In the genomic region with DNA sequence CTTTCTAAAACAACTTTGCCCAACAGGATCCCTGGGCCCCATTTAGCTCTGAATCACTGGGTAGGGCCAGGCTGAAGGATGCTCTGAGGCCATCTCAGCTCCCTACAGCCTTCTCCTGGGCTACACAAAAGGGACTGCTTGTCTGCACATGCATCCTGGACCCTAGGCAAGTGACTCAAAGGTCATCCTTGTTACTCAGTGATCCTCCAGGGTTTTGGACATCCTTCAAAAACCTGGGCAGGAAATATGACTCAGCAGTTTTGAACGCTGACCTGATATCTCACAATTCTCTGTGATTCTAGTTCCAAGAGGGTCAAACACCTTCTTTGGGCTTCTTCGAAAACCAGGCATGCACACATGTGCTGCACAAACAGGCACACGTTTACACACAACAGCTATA, we compare ENCODE assay signal across 22 mouse cellular contexts. TPM values are rescaled to one million over a fixed set of nuclear protein-coding genes. Genes with fewer than 3 reads are reported as not detected.
DNase-seq lines count a peak whose midpoint lies in the region; ATAC-seq and TF ChIP-seq lines count a peak whose summit lies in the region.
"Had no signal": no experiment of that assay in that cellular context is flagged by ENCODE, and none has a peak within 500 bp of the region (broad histone marks: within the 10 kb centered on the region; RNA-seq: fewer than 3 reads in every experiment).

No protein-coding gene starts in this region.

- peak overlapping the region; percentile 69 for H3K4me3 ChIP-seq in megakaryocyte, embryonic 14.5 days (replicated peaks)
- H3K4me3 ChIP-seq in MEL (ENCODE audit: control insufficient read depth in 1 of 2, insufficient read depth in 1 of 2, low read depth in 2 of 2, low read length in 2 of 2) = no peak overlapping the region
- H3K4me3 ChIP-seq in macrophage (ENCODE audit: inconsistent target) = no peak overlapping the region
- H3K4me3 ChIP-seq: embryonic facial prominence, embryonic 13.5 days; hindbrain, embryonic 12.5 days; limb, embryonic 10.5 days; midbrain, embryonic 12.5 days; neural tube, embryonic 12.5 days had no signal

- no peak for TF ChIP-seq CTCF in MEL (IDR thresholded peaks at IDR 0.05 in 2 of 3, conservative IDR thresholded peaks at IDR 0.05 in 1 of 3; ENCODE audit: control insufficient read depth in 1 of 3, insufficient read depth in 1 of 3, low read depth in 2 of 3, low read length in 3 of 3, poor library complexity in 1 of 3, severe bottlenecking in 1 of 3)

- H3K36me3 ChIP-seq in megakaryocyte, embryonic 14.5 days (replicated peaks; ENCODE audit: low read length) = peaks cover 6% of the 10 kb centered on the region
- H3K36me3 ChIP-seq in MEL (ENCODE audit: control insufficient read depth in 1 of 2, insufficient read depth in 2 of 2, low read length in 2 of 2) (peaks cover 0 to 7% of the 10 kb centered on the region in 2 experiments; a peak in 2 of 4 replicates), macrophage (ENCODE audit: inconsistent target) (peaks cover 74% of the 10 kb centered on the region)
- H3K36me3 ChIP-seq: hindbrain, embryonic 12.5 days; midbrain, embryonic 12.5 days; neural tube, embryonic 12.5 days had no signal

- no peak for ATAC-seq in megakaryocyte, adult 5-6 weeks (ENCODE audit: poor library complexity, severe bottlenecking)
- no peak for ATAC-seq in erythroblast, adult 5-6 weeks (replicated peaks; ENCODE audit: low FRiP score, poor library complexity, severe bottlenecking)
- ATAC-seq: forebrain, embryonic 16.5 days had no signal

- TF ChIP-seq EP300 in MEL (IDR thresholded peaks at IDR 0.05; ENCODE audit: low read depth in 1 of 2, low read length in 2 of 2) = no peak

- peaks cover 5% of the 10 kb centered on the region for H3K27me3 ChIP-seq in megakaryocyte, embryonic 14.5 days (replicated peaks)
- H3K27me3 ChIP-seq in MEL (ENCODE audit: control insufficient read depth in 1 of 2, insufficient read depth in 2 of 2, low read length in 2 of 2) = no peaks in the 10 kb centered on the region
- H3K27me3 ChIP-seq: embryonic facial prominence, embryonic 13.5 days; hindbrain, embryonic 12.5 days; neural tube, embryonic 12.5 days had no signal

- no peak overlapping the region for H3K9ac ChIP-seq in MEL (ENCODE audit: control insufficient read depth, low read depth, low read length, poor library complexity, severe bottlenecking)
- H3K9ac ChIP-seq: embryonic facial prominence, embryonic 13.5 days; hindbrain, embryonic 12.5 days; midbrain, embryonic 12.5 days; neural tube, embryonic 12.5 days had no signal

- peaks cover 37% of the 10 kb centered on the region for H3K4me1 ChIP-seq in megakaryocyte, embryonic 14.5 days
- H3K4me1 ChIP-seq in MEL (ENCODE audit: control insufficient read depth in 1 of 2, insufficient read depth in 2 of 2, low read length in 2 of 2) = peaks cover 4 to 9% of the 10 kb centered on the region in 2 experiments; a peak in 3 of 4 replicates
- H3K4me1 ChIP-seq: embryonic facial prominence, embryonic 13.5 days; hindbrain, embryonic 12.5 days; limb, embryonic 10.5 days; midbrain, embryonic 12.5 days; neural tube, embryonic 12.5 days had no signal

- DNase-seq in adrenal gland, adult (ENCODE audit: inconsistent age in 2 of 2, low spot score in 1 of 2) = peak; percentile 58 to 73
- DNase-seq in adrenal gland, postnatal 4 days (ENCODE audit: low spot score in 2 of 2) = no peak
- no peak for DNase-seq in MEL (ENCODE audit: low read depth, low spot score)
- no peak for DNase-seq in thymus, postnatal 10 days (ENCODE audit: low spot score in 2 of 2)
- DNase-seq: cerebellum, adult 9-11 months; heart, postnatal 10 days; kidney, postnatal 36 days; lung, adult 2 months; lung, postnatal 36 days; right cerebral cortex, adult 18-20 months; thymus, postnatal 14 days had no signal

- no peak for TF ChIP-seq RAD21 in MEL (IDR thresholded peaks at IDR 0.05; ENCODE audit: low read depth, low read length)

- WGBS in macrophage (ENCODE audit: missing documents) = 75% methylated on average over 3 of the region's 3 CpGs

- peaks cover 6% of the 10 kb centered on the region for H3K9me3 ChIP-seq in megakaryocyte, embryonic 14.5 days
- no peaks in the 10 kb centered on the region for H3K9me3 ChIP-seq in MEL (replicated peaks; ENCODE audit: insufficient read depth, low read length)
- H3K9me3 ChIP-seq: embryonic facial prominence, embryonic 13.5 days; hindbrain, embryonic 12.5 days; limb, embryonic 10.5 days; midbrain, embryonic 12.5 days; neural tube, embryonic 12.5 days had no signal

- TF ChIP-seq POLR2A in MEL (IDR thresholded peaks at IDR 0.05; ENCODE audit: control insufficient read depth in 1 of 2, insufficient read depth in 1 of 2, low read depth in 1 of 2, low read length in 2 of 2, poor library complexity in 1 of 2) = no peak

- no peaks in the 10 kb centered on the region for H3K79me2 ChIP-seq in MEL (ENCODE audit: control insufficient read depth, insufficient read depth, low read length, poor library complexity)
- H3K79me2 ChIP-seq in macrophage (ENCODE audit: inconsistent target) = no peaks in the 10 kb centered on the region

- H3K27ac ChIP-seq in MEL (ENCODE audit: control insufficient read depth, low read depth, low read length) (no peak overlapping the region), macrophage (0 out of 2 replicates have a peak overlapping the region, but pooled peaks have one; percentile 2)
- H3K27ac ChIP-seq: embryonic facial prominence, embryonic 13.5 days; hindbrain, embryonic 12.5 days; limb, embryonic 10.5 days; midbrain, embryonic 12.5 days; neural tube, embryonic 12.5 days had no signal

RNA-seq across cellular contexts. Expression of gene Polr2j, which starts 7.4 kb away (rescaled TPM):
- 10 to 100 TPM; 94.6 to 96.8 TPM for total RNA-seq in adrenal gland, postnatal 4 days (2021)
- 14.7 and 91.2 TPM in 2 replicates for polyA plus RNA-seq in megakaryocyte, embryonic 14.5 days (2012; ENCODE audit: insufficient read depth, low replicate concordance)
- 94.7 and 103 TPM in 2 replicates for total RNA-seq in megakaryocyte, adult 5-6 weeks (2015)
- total RNA-seq in megakaryocyte, adult 5-6 weeks (2017) = 105 and 117 TPM in 2 replicates
- total RNA-seq in MEL (2012; rRNA removed) = 316 and 318 TPM in 2 replicates
- polyA plus RNA-seq in MEL (2012; ENCODE audit: insufficient read depth in 1 of 2, insufficient read length in 2 of 2, low read depth in 1 of 2, low replicate concordance in 2 of 2, missing spikeins in 1 of 2) (100 to 1,000 TPM in 1 of 2 experiments, not detected in 1; 269 TPM), macrophage (2018) (75.0 to 118 TPM (median 101 TPM) in 3 replicates)
- 10 to 100 TPM in 5 of 26 experiments, 1 to 10 TPM in 21; 2.0 to 13.9 (median 6.0) TPM for total RNA-seq in macrophage (2018; cell fraction: chromatin; rRNA removed)
- 10 to 100 TPM; 39.3 to 85.6 (median 60.6) TPM for total RNA-seq in macrophage (2018; cell fraction: cytosol; rRNA removed)
- 10 to 100 TPM in 17 of 26 experiments, 1 to 10 TPM in 9; 6.1 to 23.0 (median 13.5) TPM for total RNA-seq in macrophage (2018; cell fraction: nucleus; rRNA removed)
- 34.6 and 42.0 TPM in 2 replicates for total RNA-seq in erythroblast, adult 5-6 weeks (2015; ENCODE audit: low replicate concordance)
- 24.1 and 62.5 TPM in 2 replicates for total RNA-seq in erythroblast, adult 5-6 weeks (2017; ENCODE audit: low replicate concordance)

RNA-seq across cellular contexts. Expression of gene Rasa4, which starts 25.3 kb away (rescaled TPM):
- total RNA-seq in adrenal gland, postnatal 4 days (2021) = 10 to 100 TPM; 15.2 to 19.6 TPM
- 4.4 and 18.1 TPM in 2 replicates for polyA plus RNA-seq in megakaryocyte, embryonic 14.5 days (2012; ENCODE audit: insufficient read depth, low replicate concordance)
- total RNA-seq in megakaryocyte, adult 5-6 weeks (2015) = 36.2 and 40.9 TPM in 2 replicates
- total RNA-seq in megakaryocyte, adult 5-6 weeks (2017) = 26.0 and 33.8 TPM in 2 replicates
- total RNA-seq in MEL (2012; rRNA removed) = 1.4 and 1.6 TPM in 2 replicates
- polyA plus RNA-seq in MEL (2012; ENCODE audit: insufficient read depth in 1 of 2, insufficient read length in 2 of 2, low read depth in 1 of 2, low replicate concordance in 2 of 2, missing spikeins in 1 of 2) = 1 to 10 TPM in 1 of 2 experiments, not detected in 1; 2.5 TPM
- 1,000 to 10,000 TPM in 17 of 26 experiments, 100 to 1,000 TPM in 9; 637 to 2,788 (median 1,448) TPM for total RNA-seq in macrophage (2018; cell fraction: chromatin; rRNA removed)
- total RNA-seq in macrophage (2018; cell fraction: cytosol; rRNA removed) = 100 to 1,000 TPM in 24 of 26 experiments, 10 to 100 TPM in 2; 98.6 to 294 (median 162) TPM
- 1,000 to 10,000 TPM in 3 of 26 experiments, 100 to 1,000 TPM in 23; 233 to 2,281 (median 710) TPM for total RNA-seq in macrophage (2018; cell fraction: nucleus; rRNA removed)
- polyA plus RNA-seq in macrophage (2018) = 51.3 to 186 TPM (median 61.5 TPM) in 3 replicates
- 1.9 and 3.3 TPM in 2 replicates for total RNA-seq in erythroblast, adult 5-6 weeks (2015; ENCODE audit: low replicate concordance)
- total RNA-seq in erythroblast, adult 5-6 weeks (2017; ENCODE audit: low replicate concordance) = 4.3 TPM in 2 replicates

RNA-seq across cellular contexts. Expression of gene Lrwd1, which starts 26.8 kb away (rescaled TPM):
- 10 to 100 TPM; 17.6 to 21.0 TPM for total RNA-seq in adrenal gland, postnatal 4 days (2021)
- 47.2 and 54.5 TPM in 2 replicates for polyA plus RNA-seq in megakaryocyte, embryonic 14.5 days (2012; ENCODE audit: insufficient read depth, low replicate concordance)
- 12.3 and 16.0 TPM in 2 replicates for total RNA-seq in megakaryocyte, adult 5-6 weeks (2015)
- total RNA-seq in megakaryocyte, adult 5-6 weeks (2017) = 40.9 and 58.5 TPM in 2 replicates
- total RNA-seq in MEL (2012; rRNA removed) = 98.2 and 103 TPM in 2 replicates
- polyA plus RNA-seq in MEL (2012; ENCODE audit: insufficient read depth in 1 of 2, insufficient read length in 2 of 2, low read depth in 1 of 2, low replicate concordance in 2 of 2, missing spikeins in 1 of 2) = 100 to 1,000 TPM in 1 of 2 experiments, not detected in 1; 133 TPM
- 10 to 100 TPM in 23 of 26 experiments, 1 to 10 TPM in 3; 7.4 to 46.2 (median 24.5) TPM for total RNA-seq in macrophage (2018; cell fraction: chromatin; rRNA removed)
- total RNA-seq in macrophage (2018; cell fraction: cytosol; rRNA removed) = 10 to 100 TPM in 4 of 26 experiments, 1 to 10 TPM in 22; 4.8 to 11.6 (median 8.1) TPM
- 10 to 100 TPM in 15 of 26 experiments, 1 to 10 TPM in 11; 6.6 to 29.7 (median 12.1) TPM for total RNA-seq in macrophage (2018; cell fraction: nucleus; rRNA removed)
- 6.0 to 13.5 TPM (median 9.4 TPM) in 3 replicates for polyA plus RNA-seq in macrophage (2018)
- 2.9 and 24.2 TPM in 2 replicates for total RNA-seq in erythroblast, adult 5-6 weeks (2015; ENCODE audit: low replicate concordance)
- total RNA-seq in erythroblast, adult 5-6 weeks (2017; ENCODE audit: low replicate concordance) = 11.9 and 14.8 TPM in 2 replicates

RNA-seq across cellular contexts. Expression of gene Alkbh4, which starts 26.9 kb away (rescaled TPM):
- 10 to 100 TPM; 10.2 to 11.5 TPM for total RNA-seq in adrenal gland, postnatal 4 days (2021)
- 37.3 and 77.1 TPM in 2 replicates for polyA plus RNA-seq in megakaryocyte, embryonic 14.5 days (2012; ENCODE audit: insufficient read depth, low replicate concordance)
- 14.0 and 19.8 TPM in 2 replicates for total RNA-seq in megakaryocyte, adult 5-6 weeks (2015)
- 11.2 and 15.2 TPM in 2 replicates for total RNA-seq in megakaryocyte, adult 5-6 weeks (2017)
- total RNA-seq in MEL (2012; rRNA removed) = 17.1 and 23.2 TPM in 2 replicates
- polyA plus RNA-seq in MEL (2012; ENCODE audit: insufficient read depth in 1 of 2, insufficient read length in 2 of 2, low read depth in 1 of 2, low replicate concordance in 2 of 2, missing spikeins in 1 of 2) = 10 to 100 TPM in 1 of 2 experiments, not detected in 1; 24.2 TPM
- total RNA-seq in macrophage (2018; cell fraction: chromatin; rRNA removed) = 10 to 100 TPM in 6 of 26 experiments, 1 to 10 TPM in 19, under 1 TPM in 1; 0.82 to 14.3 (median 5.4) TPM
- total RNA-seq in macrophage (2018; cell fraction: cytosol; rRNA removed) = 10 to 100 TPM in 5 of 26 experiments, 1 to 10 TPM in 21; 2.0 to 12.4 (median 8.2) TPM
- 10 to 100 TPM in 9 of 26 experiments, 1 to 10 TPM in 17; 1.6 to 16.2 (median 7.5) TPM for total RNA-seq in macrophage (2018; cell fraction: nucleus; rRNA removed)
- 3.8 to 8.1 TPM (median 7.9 TPM) in 3 replicates for polyA plus RNA-seq in macrophage (2018)
- 7.7 and 10.7 TPM in 2 replicates for total RNA-seq in erythroblast, adult 5-6 weeks (2015; ENCODE audit: low replicate concordance)
- total RNA-seq in erythroblast, adult 5-6 weeks (2017; ENCODE audit: low replicate concordance) = 2.2 and 3.4 TPM in 2 replicates

RNA-seq across cellular contexts. Expression of gene Upk3bl, which starts 54.8 kb away (rescaled TPM):
- total RNA-seq in adrenal gland, postnatal 4 days (2021) = under 1 TPM in 1 of 2 experiments, not detected in 1; 0.78 TPM
- polyA plus RNA-seq in megakaryocyte, embryonic 14.5 days (2012; ENCODE audit: insufficient read depth, low replicate concordance) = not detected in 2 replicates
- total RNA-seq in megakaryocyte, adult 5-6 weeks (2015) = not detected in 2 replicates
- not detected in 2 replicates for total RNA-seq in megakaryocyte, adult 5-6 weeks (2017)
- not detected in 2 replicates for total RNA-seq in MEL (2012; rRNA removed)
- polyA plus RNA-seq in MEL (2012; ENCODE audit: insufficient read depth in 1 of 2, insufficient read length in 2 of 2, low read depth in 1 of 2, low replicate concordance in 2 of 2, missing spikeins in 1 of 2) (not detected), macrophage (2018) (not detected in 3 replicates)
- not detected for total RNA-seq in macrophage (2018; cell fraction: chromatin; rRNA removed)
- total RNA-seq in macrophage (2018; cell fraction: cytosol; rRNA removed) = not detected
- total RNA-seq in macrophage (2018; cell fraction: nucleus; rRNA removed) = not detected
- not detected in 2 replicates for total RNA-seq in erythroblast, adult 5-6 weeks (2015; ENCODE audit: low replicate concordance)
- not detected in 2 replicates for total RNA-seq in erythroblast, adult 5-6 weeks (2017; ENCODE audit: low replicate concordance)
- total RNA-seq: heart, postnatal 10 days; monocyte, adult 5-6 weeks had no signal
- polyA plus RNA-seq: forebrain, embryonic 16.5 days had no signal

Comparison
In these comparisons a context has a peak if more than half of its experiments do, and no peak if none do; other contexts are left out.
1. DNase-seq: peak in adrenal gland, adult (2 of 2); none in adrenal gland, postnatal 4 days (0 of 2), MEL (single experiment) and thymus, postnatal 10 days (0 of 2).